Mouse (Mus musculus) G1E-ER4 (cell line): ENCODE measurements around the gene Dcbld2. TPM values are rescaled to one million over a fixed set of nuclear protein-coding genes. Genes with fewer than 3 reads are reported as not detected.

ENCODE experiments used
- GATA1 ChIP-seq: IDR thresholded peaks from one replicate; pipeline ENCODE4 v1.8.0; 2012; ENCODE audit warnings: low read length, inconsistent platforms
- polyA plus RNA-seq: library from polyadenylated mRNA; stranded (reverse); fragments of >175 nt; gene quantifications from 2 replicates; pipeline ENCODE4 v1.2.3, GENCODE M21; 2012

The Dcbld2 gene
- polyA plus RNA-seq, 1 experiment = 2.5 TPM

- TF ChIP-seq GATA1 = no peak
Measured at GRCm38 (mm10) chr16:58430246-58430645, 22.0 kb downstream of the Dcbld2 start.

DNA sequence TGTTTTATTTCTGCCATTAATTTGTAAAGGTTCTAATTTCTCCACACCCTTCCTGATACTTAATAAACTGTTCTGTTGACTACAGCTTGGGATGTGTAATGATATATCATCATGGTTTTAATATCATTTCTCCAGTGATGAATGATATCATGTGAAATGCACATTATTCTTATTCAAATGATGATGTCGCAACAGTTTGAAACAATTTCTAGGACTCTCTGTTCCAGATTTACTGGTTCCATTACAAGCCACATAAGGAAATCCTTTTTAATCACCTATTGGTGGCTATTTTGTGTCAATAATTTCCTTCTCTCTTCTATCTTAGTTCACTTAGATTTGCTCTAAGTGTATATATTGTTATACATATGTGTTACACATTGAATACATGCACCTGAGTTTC, 24.1 kb downstream of the Dcbld2 start:
- no peak for TF ChIP-seq GATA1

GRCm38 (mm10) chr16:58444735-58445134, 36.5 kb downstream of the Dcbld2 start:
- TF ChIP-seq GATA1 = no peak

DNA sequence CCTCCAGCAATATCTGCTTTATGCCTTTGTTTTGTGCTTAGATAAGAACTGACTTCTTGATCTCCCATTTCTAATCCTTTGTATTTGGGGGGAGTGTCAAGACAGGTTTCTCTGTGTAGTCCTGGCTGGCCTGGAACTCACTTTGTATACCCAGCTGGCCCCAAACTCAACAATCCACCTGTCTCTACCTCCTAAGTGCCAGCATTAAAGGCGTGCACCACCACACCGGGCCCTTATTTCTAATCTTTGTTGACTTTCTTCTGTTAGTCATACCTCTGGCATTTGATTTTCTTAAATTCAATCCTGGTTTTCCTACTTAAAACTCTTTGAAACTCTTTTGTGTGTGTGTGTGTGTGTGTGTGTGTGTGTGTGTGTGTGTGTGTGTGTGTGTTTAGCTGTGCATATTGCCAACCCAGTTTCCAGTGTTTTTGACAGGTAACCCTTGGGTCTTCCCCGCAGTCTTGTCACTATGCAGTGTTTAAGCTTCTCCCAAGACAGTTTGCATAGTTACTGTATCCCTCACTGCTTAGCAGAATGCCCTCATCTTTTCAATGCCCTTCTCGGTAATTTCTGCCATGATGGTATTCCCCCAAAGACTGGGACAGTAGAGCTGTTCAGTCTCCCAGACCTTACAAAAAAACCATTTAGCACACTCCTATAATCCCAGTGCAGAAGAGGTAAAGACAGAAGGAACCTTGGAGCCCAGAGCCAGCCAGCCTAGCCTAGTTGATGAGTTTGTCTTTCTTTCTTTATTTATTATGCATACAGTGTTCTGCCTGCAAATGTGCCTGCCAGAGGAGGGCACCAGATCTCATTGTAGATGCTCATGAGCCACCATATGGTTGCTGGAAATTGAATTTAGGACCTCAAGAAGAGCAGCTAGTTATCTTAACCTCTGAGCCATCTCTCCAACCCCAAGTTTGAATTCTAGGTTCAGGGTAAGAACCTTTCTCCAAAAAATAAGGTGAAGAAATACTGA, 38.3 kb downstream of the Dcbld2 start:
- TF ChIP-seq GATA1 = no peak

- TF ChIP-seq GATA1 = no peak
Measured at GRCm38 (mm10) chr16:58449073-58449472, 40.8 kb downstream of the Dcbld2 start.

GRCm38 (mm10) chr16:58450648-58451047, 42.4 kb downstream of the Dcbld2 start:
- TF ChIP-seq GATA1 = no peak

DNA sequence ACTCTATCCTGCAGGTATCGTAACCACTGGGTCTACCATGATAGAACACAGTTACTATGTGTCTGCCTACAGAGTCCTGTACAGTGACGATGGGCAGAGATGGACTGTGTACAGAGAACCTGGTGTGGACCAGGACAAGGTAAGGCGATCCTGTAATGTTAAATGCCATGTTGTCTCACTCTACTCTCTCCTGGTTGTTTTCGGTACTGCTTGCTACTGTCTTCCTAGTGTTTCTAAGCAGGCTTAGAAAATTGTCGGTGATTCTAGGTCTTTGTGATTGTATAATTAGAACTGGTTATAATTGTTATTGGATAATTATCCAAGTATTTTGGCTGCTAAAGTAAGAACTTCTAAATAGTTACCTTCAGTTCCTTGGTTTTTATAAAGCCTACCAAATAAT, 43.4 kb downstream of the Dcbld2 start:
- TF ChIP-seq GATA1 = no peak

DNA sequence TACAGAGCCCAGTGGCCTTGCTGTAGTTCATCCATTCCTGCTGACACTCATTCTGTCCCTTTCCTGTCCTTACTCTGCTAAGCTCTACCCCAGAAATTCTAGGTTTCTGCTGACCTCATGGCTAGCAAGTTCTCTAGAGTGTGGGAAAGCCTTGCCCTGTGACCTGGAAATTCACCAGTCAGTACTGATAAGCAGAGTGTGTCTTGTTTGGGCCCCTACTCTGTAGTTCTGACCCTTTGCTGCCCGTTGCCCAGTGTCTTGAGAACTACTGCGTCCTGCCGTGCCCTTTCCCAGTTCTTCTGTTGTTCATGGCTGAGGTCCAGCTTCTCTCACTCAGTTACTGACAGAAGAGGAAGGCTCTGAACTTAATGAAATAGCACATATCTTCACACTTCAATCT, 44.9 kb downstream of the Dcbld2 start:
- no peak for TF ChIP-seq GATA1

- no peak for TF ChIP-seq GATA1
Measured at GRCm38 (mm10) chr16:58453820-58454219, 45.6 kb downstream of the Dcbld2 start.

DNA sequence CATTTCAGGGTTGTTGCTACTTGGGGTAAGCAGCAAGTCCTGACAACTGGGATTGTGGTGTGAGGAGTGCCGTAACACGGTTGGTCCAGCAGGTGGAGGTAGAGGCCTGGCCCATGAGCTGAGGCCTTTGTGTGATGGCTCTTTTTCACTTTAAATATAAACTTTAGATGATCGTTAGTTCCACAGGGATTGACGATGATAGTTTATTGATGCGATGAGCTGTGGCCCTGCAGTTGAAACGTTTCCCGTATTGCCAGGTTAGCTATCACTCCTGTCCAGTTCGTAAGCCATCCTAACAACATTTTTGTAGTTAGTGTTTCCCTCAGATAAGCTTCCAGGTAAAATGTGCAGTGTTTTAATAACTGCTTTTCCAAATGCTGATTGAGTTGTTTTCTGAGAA, 46.4 kb downstream of the Dcbld2 start:
- TF ChIP-seq GATA1 = peak; percentile 65

- no peak for TF ChIP-seq GATA1
Measured at GRCm38 (mm10) chr16:58455118-58455517, 46.9 kb downstream of the Dcbld2 start.

GRCm38 (mm10) chr16:58456445-58456844, 48.2 kb downstream of the Dcbld2 start:
- TF ChIP-seq GATA1 = no peak

- no peak for TF ChIP-seq GATA1
Measured at GRCm38 (mm10) chr16:58456991-58457390, 48.7 kb downstream of the Dcbld2 start.

- no peak for TF ChIP-seq GATA1
Measured at GRCm38 (mm10) chr16:58460386-58460785, 52.1 kb downstream of the Dcbld2 start.

DNA sequence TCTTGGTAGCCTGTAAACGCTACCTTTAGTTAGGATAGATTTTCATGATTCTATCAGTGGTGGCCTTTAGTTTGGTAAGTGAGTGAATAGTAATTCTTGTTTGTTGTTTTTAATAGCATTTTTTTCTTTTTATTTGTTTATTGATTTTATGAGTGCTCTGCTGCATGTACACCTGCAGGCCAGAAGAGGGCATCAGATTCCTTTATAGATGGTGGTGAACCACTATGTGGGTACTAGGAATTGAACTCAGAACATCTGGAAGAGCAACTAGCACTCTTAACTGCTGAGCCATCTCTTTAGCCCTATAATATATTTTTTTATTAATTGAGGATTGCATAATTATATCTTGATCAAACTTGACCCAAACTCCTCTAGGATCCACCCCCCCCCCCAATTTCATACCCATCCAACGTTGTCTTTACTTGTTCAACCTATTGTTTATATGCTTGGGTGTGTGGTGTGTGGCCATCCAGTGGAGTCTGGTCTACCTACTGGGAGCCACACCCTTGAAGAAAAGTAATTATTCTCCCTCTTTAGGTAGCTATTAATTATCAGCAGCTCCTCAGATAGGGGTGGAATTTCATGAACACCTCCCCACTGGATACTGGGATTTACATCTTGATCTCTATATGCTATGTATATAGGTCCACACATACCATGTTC, 53.7 kb downstream of the Dcbld2 start:
- no peak for TF ChIP-seq GATA1

DNA sequence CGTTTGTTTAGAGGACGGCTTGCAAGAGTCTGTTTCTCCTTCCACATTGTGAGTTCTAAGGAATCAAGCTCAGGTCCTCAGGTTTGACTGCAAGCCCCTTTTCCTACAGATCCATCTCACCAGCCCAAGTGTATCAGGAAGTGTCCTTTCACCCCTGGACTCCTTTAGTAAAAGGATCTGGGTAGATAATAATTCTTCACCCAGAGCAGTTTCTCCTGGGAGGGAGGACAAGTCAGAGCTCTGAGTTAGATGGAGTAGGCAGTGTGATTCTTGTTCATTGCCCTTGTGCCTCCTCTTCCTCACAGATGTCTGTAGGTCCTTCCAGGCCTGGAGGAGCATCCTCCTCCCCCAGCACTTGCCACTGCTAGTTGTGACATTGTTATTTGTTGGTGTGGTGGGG, 54.3 kb downstream of the Dcbld2 start:
- no peak for TF ChIP-seq GATA1

DNA sequence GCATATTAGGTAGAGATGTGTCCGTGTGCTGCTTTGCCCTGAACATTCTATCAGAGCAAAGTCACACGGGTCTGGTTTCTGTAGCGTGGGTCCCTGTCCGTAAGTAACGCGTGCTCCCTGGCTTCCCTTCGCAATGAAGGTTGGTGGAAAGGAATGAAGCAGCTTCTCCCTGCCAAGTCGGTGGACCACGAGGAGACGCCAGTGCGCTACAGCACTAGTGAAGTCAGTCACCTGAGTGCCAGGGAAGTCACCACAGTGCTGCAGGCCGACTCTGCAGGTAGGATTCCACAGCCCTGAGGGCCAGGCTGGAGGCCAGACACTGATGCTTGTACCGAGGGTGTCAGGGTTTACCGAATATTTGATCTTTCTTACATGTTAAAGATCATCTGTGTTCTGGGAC, 55.8 kb downstream of the Dcbld2 start:
- no peak for TF ChIP-seq GATA1
